Mouse (Mus musculus): ENCODE data around the gene Tomm40.

Tomm40 gene

GRCm38 (mm10) chr7:19744590-19745385, 29.6 kb upstream of the Tomm40 start:
- no peak for DNase-seq

- no peak for DNase-seq
Measured at GRCm38 (mm10) chr7:19743791-19744190, 28.6 kb upstream of the Tomm40 start.

GRCm38 (mm10) chr7:19742468-19742867, 27.2 kb upstream of the Tomm40 start:
- DNase-seq, result no peak

GRCm38 (mm10) chr7:19741329-19742031, 26.2 kb upstream of the Tomm40 start:
- no peak for DNase-seq

- no peak for DNase-seq
Measured at GRCm38 (mm10) chr7:19740269-19740668, 25.0 kb upstream of the Tomm40 start.

- DNase-seq, result no peak
Measured at GRCm38 (mm10) chr7:19738771-19739170, 23.5 kb upstream of the Tomm40 start.

GRCm38 (mm10) chr7:19736389-19737057, 21.3 kb upstream of the Tomm40 start:
- no peak for DNase-seq

- DNase-seq, result no peak
Measured at GRCm38 (mm10) chr7:19734178-19734666, 19.0 kb upstream of the Tomm40 start.

- no peak for DNase-seq
Measured at GRCm38 (mm10) chr7:19726541-19726940, 11.3 kb upstream of the Tomm40 start.

GRCm38 (mm10) chr7:19724167-19724566, 8.9 kb upstream of the Tomm40 start:
- no peak for DNase-seq

- DNase-seq, result no peak
Measured at GRCm38 (mm10) chr7:19722754-19723195, 7.5 kb upstream of the Tomm40 start.

GRCm38 (mm10) chr7:19719200-19719599, 4.0 kb upstream of the Tomm40 start:
- no peak for DNase-seq

- no peak for DNase-seq
Measured at GRCm38 (mm10) chr7:19718297-19718952, 3.2 kb upstream of the Tomm40 start.

- no peak for DNase-seq
Measured at GRCm38 (mm10) chr7:19717346-19717745, 2.1 kb upstream of the Tomm40 start.

GRCm38 (mm10) chr7:19716822-19717221, 1.6 kb upstream of the Tomm40 start:
- DNase-seq, result no peak

- no peak for DNase-seq
Measured at GRCm38 (mm10) chr7:19716055-19716682, 931 bp upstream of the Tomm40 start.

GRCm38 (mm10) chr7:19714836-19715235, 402 bp downstream of the Tomm40 start:
- peak in 1 of 2 experiments; percentile 28 for DNase-seq

- no peak for DNase-seq
Measured at GRCm38 (mm10) chr7:19713598-19713997, 1.6 kb downstream of the Tomm40 start.

GRCm38 (mm10) chr7:19713196-19713595, 2.0 kb downstream of the Tomm40 start:
- DNase-seq, result peak; percentile 38 to 44

- DNase-seq, result no peak
Measured at GRCm38 (mm10) chr7:19712414-19712813, 2.8 kb downstream of the Tomm40 start.

GRCm38 (mm10) chr7:19710650-19711049, 4.6 kb downstream of the Tomm40 start:
- DNase-seq, result no peak

GRCm38 (mm10) chr7:19705271-19705670, 10.0 kb downstream of the Tomm40 start:
- no peak for DNase-seq
